16 mouse cellular contexts compared by ENCODE assay signal in genomic region chr14:95865676-95866416, GRCm38 (mm10). TPM values are rescaled to one million over a fixed set of nuclear protein-coding genes. Genes with fewer than 3 reads are reported as not detected.
A peak's percentile ranks its signal among the peaks of the same experiment; 100 is the strongest.
DNase-seq lines count a peak whose midpoint lies in the region; ATAC-seq lines count a peak whose summit lies in the region.
"Had no signal": no experiment of that assay in that cellular context is flagged by ENCODE, and none has a peak within 500 bp of the region (broad histone marks: within the 10 kb centered on the region; RNA-seq: fewer than 3 reads in every experiment).

No protein-coding gene starts in this region.

- H3K36me3 ChIP-seq in embryonic facial prominence, embryonic 14.5 days (ENCODE audit: control insufficient read depth, insufficient read depth, low read length), result no peaks in the 10 kb centered on the region
- H3K36me3 ChIP-seq in midbrain, embryonic 13.5 days, result no peaks in the 10 kb centered on the region
- H3K36me3 ChIP-seq: liver, embryonic 15.5 days; stomach, embryonic 15.5 days had no signal

- H3K9me3 ChIP-seq in embryonic facial prominence, embryonic 14.5 days (ENCODE audit: control insufficient read depth, low read length), result no peaks in the 10 kb centered on the region
- no peaks in the 10 kb centered on the region for H3K9me3 ChIP-seq in midbrain, embryonic 13.5 days
- H3K9me3 ChIP-seq: liver, embryonic 15.5 days; stomach, embryonic 15.5 days had no signal

- H3K27ac ChIP-seq in embryonic facial prominence, embryonic 14.5 days (replicated peaks; ENCODE audit: low read depth, low read length), result no peak overlapping the region
- no peak overlapping the region for H3K27ac ChIP-seq in midbrain, embryonic 13.5 days
- H3K27ac ChIP-seq: gastrocnemius, adult 2 months; liver, embryonic 15.5 days; stomach, embryonic 15.5 days had no signal

- ATAC-seq in embryonic facial prominence, embryonic 14.5 days (ENCODE audit: low read depth), result no peak
- ATAC-seq in midbrain, embryonic 13.5 days, result peak; percentile 79
- ATAC-seq: intestine, embryonic 16.5 days; Patski had no signal

- no peaks in the 10 kb centered on the region for H3K4me1 ChIP-seq in embryonic facial prominence, embryonic 14.5 days (ENCODE audit: control insufficient read depth, insufficient read depth, low read length)
- H3K4me1 ChIP-seq in midbrain, embryonic 13.5 days (replicated peaks), result peaks cover 6% of the 10 kb centered on the region
- H3K4me1 ChIP-seq: liver, embryonic 15.5 days; stomach, embryonic 15.5 days had no signal

- no peak overlapping the region for H3K4me2 ChIP-seq in embryonic facial prominence, embryonic 14.5 days (ENCODE audit: low read depth, low read length)
- no peak overlapping the region for H3K4me2 ChIP-seq in midbrain, embryonic 13.5 days (replicated peaks)
- H3K4me2 ChIP-seq: liver, embryonic 15.5 days; stomach, embryonic 15.5 days had no signal

- H3K27me3 ChIP-seq in embryonic facial prominence, embryonic 14.5 days (replicated peaks; ENCODE audit: control insufficient read depth, insufficient read depth, low read length), result no peaks in the 10 kb centered on the region
- no peaks in the 10 kb centered on the region for H3K27me3 ChIP-seq in midbrain, embryonic 13.5 days
- H3K27me3 ChIP-seq: liver, embryonic 15.5 days; Patski; stomach, embryonic 15.5 days had no signal

- intact Hi-C loops in left cerebral cortex, postnatal 4 days (cut with DNase I), result no loop called here
- intact Hi-C loops in left cerebral cortex, postnatal 25 days (cut with DNase I), result no loop called here
- intact Hi-C loops in heart, postnatal 25 days (cut with DNase I), result no loop called here

- no peak overlapping the region for H3K4me3 ChIP-seq in embryonic facial prominence, embryonic 14.5 days (ENCODE audit: low read depth, low read length)
- H3K4me3 ChIP-seq in midbrain, embryonic 13.5 days (replicated peaks), result no peak overlapping the region
- H3K4me3 ChIP-seq: gastrocnemius, adult 2 months; liver, embryonic 15.5 days; stomach, embryonic 15.5 days had no signal

- peak; percentile 80 for DNase-seq in left cerebral cortex, postnatal 4 days
- no peak for DNase-seq in left cerebral cortex, postnatal 25 days (ENCODE audit: low spot score in 2 of 2)
- DNase-seq in embryonic facial prominence, embryonic 14.5 days (ENCODE audit: low spot score), result peak; percentile 29
- no peak for DNase-seq in right cerebral cortex, postnatal 36 days (ENCODE audit: low spot score in 2 of 2)
- no peak for DNase-seq in urinary bladder, adult 2 months (ENCODE audit: low spot score)
- DNase-seq in heart, postnatal 25 days (ENCODE audit: low spot score), result no peak
- DNase-seq: gastrocnemius, adult 2 months; kidney, postnatal 4 days had no signal

- H3K9ac ChIP-seq in embryonic facial prominence, embryonic 14.5 days (ENCODE audit: low read depth, low read length), result no peak overlapping the region
- H3K9ac ChIP-seq in midbrain, embryonic 13.5 days (replicated peaks), result no peak overlapping the region
- H3K9ac ChIP-seq: liver, embryonic 15.5 days; stomach, embryonic 15.5 days had no signal

- WGBS in embryonic facial prominence, embryonic 14.5 days, result 58% methylated on average over 7 of the region's 7 CpGs
- 38% methylated on average over 7 of the region's 7 CpGs for WGBS in midbrain, embryonic 13.5 days

RNA-seq across cellular contexts. Expression of gene 4921530L21Rik, which starts 15.2 kb away (rescaled TPM):
- not detected for total RNA-seq in left cerebral cortex, postnatal 4 days (2021)
- total RNA-seq in left cerebral cortex, postnatal 25 days (2021), result not detected
- not detected in 2 replicates for polyA plus RNA-seq in embryonic facial prominence, embryonic 14.5 days (2014; fragmentation: Nextera tagmentation; extraction: Ambion mirVana)
- not detected in 2 replicates for polyA plus RNA-seq in midbrain, embryonic 13.5 days (2015; fragmentation: Nextera tagmentation; extraction: Ambion mirVana)
- polyA plus RNA-seq in urinary bladder, adult 2 months (2012; rRNA removed), result not detected in 2 replicates
- total RNA-seq in heart, postnatal 25 days (2021), result not detected
- total RNA-seq: adrenal gland, adult 18-20 months; gastrocnemius, adult 2 months; left cerebral cortex, postnatal 14 days had no signal
- polyA plus RNA-seq: heart, embryonic 14.5 days; intestine, embryonic 16.5 days; liver, embryonic 15.5 days; Patski; stomach, embryonic 15.5 days had no signal

Comparison
In these comparisons a context has a peak if more than half of its experiments do, and no peak if none do; other contexts are left out.
1. DNase-seq: peak in left cerebral cortex, postnatal 4 days (single experiment) and embryonic facial prominence, embryonic 14.5 days (single experiment); none in left cerebral cortex, postnatal 25 days (0 of 2), right cerebral cortex, postnatal 36 days (0 of 2), urinary bladder, adult 2 months (single experiment) and heart, postnatal 25 days (single experiment).